ENCODE assay signal across 8 mouse cellular contexts in genomic region chrX:51681756-51682155, GRCm38 (mm10). TPM values are rescaled to one million over a fixed set of nuclear protein-coding genes. Genes with fewer than 3 reads are reported as not detected.
DNase-seq lines count a peak whose midpoint lies in the region; ATAC-seq and TF ChIP-seq lines count a peak whose summit lies in the region.

TSS of gene Hs6st2 (minus strand) at chrX:51681856.

- TF ChIP-seq POLR2A in testis, adult 2 months (IDR thresholded peaks at IDR 0.05; ENCODE audit: control insufficient read depth, low read depth, low read length) = no peak

- no peaks in the 10 kb centered on the region for H3K9me3 ChIP-seq in limb, embryonic 15.5 days

- DNase-seq in gastrocnemius, postnatal 4 days (ENCODE audit: low spot score in 2 of 2) = no peak
- DNase-seq in gastrocnemius, adult 8-10 months (ENCODE audit: low spot score in 2 of 2) = no peak
- no peak for DNase-seq in testis, postnatal 14 days (ENCODE audit: low spot score)
- no peak for DNase-seq in embryo, embryonic 10 days (ENCODE audit: low spot score)
- no peak for DNase-seq in urinary bladder, postnatal 36 days (ENCODE audit: low spot score in 2 of 2)

- peak within 1 kb of the TSS; percentile 56 for H3K9ac ChIP-seq in limb, embryonic 15.5 days

- H3K27ac ChIP-seq in testis, adult 2 months (ENCODE audit: control insufficient read depth, insufficient read depth, low read depth, low read length) = peak within 1 kb of the TSS; percentile 83
- peak within 1 kb of the TSS; percentile 75 for H3K27ac ChIP-seq in limb, embryonic 15.5 days

- H3K4me2 ChIP-seq in limb, embryonic 15.5 days = peak within 1 kb of the TSS; percentile 81

- 30% methylated on average over 5 of the region's 5 CpGs for WGBS in limb, embryonic 15.5 days

- H3K36me3 ChIP-seq in testis, adult 2 months (ENCODE audit: control insufficient read depth, insufficient read depth, low read length) = no peaks in the 10 kb centered on the region
- no peaks in the 10 kb centered on the region for H3K36me3 ChIP-seq in limb, embryonic 15.5 days

- ATAC-seq in limb, embryonic 15.5 days (ENCODE audit: insufficient number of reproducible peaks, low FRiP score, low TSS enrichment, low read depth) = no peak
- ATAC-seq in erythroid progenitor cell, adult 5-6 weeks (replicated peaks; ENCODE audit: low FRiP score, poor library complexity, severe bottlenecking) = no peak

- H3K4me3 ChIP-seq in testis, adult 2 months (ENCODE audit: control insufficient read depth, low read depth, low read length) = peak within 1 kb of the TSS; percentile 85
- peak within 1 kb of the TSS; percentile 52 for H3K4me3 ChIP-seq in limb, embryonic 15.5 days

- TF ChIP-seq CTCF in testis, adult 2 months (IDR thresholded peaks at IDR 0.05; ENCODE audit: control insufficient read depth, insufficient read depth, insufficient replicate concordance, low read depth, low read length) = no peak

- peaks cover 6% of the 10 kb centered on the region for H3K4me1 ChIP-seq in testis, adult 2 months (ENCODE audit: control insufficient read depth, insufficient read depth, low read length)
- H3K4me1 ChIP-seq in limb, embryonic 15.5 days = no peaks in the 10 kb centered on the region; the same call in 1 of the 2 replicates

- no peaks in the 10 kb centered on the region for H3K27me3 ChIP-seq in testis, adult 2 months (ENCODE audit: control insufficient read depth, insufficient read depth, low read length)
- peaks cover 25% of the 10 kb centered on the region for H3K27me3 ChIP-seq in limb, embryonic 15.5 days

RNA-seq across cellular contexts. Expression of gene Hs6st2, which starts in this region (rescaled TPM):
- 10 to 100 TPM; 49.7 to 56.9 TPM for total RNA-seq in gastrocnemius, postnatal 4 days (2021)
- total RNA-seq in gastrocnemius, adult 8-10 months (2022) = 1 to 10 TPM; 1.9 to 4.5 (median 2.5) TPM
- 0.96 and 1.2 TPM in 2 replicates for polyA plus RNA-seq in testis, adult 2 months (2012; rRNA removed)
- polyA plus RNA-seq in limb, embryonic 15.5 days (2015; fragmentation: Nextera tagmentation; extraction: Ambion mirVana) = 22.9 and 24.8 TPM in 2 replicates
- total RNA-seq in erythroid progenitor cell, adult 5-6 weeks (2015; ENCODE audit: low replicate concordance) = not detected in 2 replicates
- total RNA-seq in erythroid progenitor cell, adult 5-6 weeks (2017; ENCODE audit: low replicate concordance) = not detected in 2 replicates

Comparison
In these comparisons a context has a peak if more than half of its experiments do, and no peak if none do; other contexts are left out.
1. RNA of gene Hs6st2 (total RNA-seq): 49.7 to 56.9 TPM in gastrocnemius, postnatal 4 days; 1.9 to 4.5 TPM in gastrocnemius, adult 8-10 months and not detected in erythroid progenitor cell, adult 5-6 weeks; every median in the first group is over 4 times any median in the second.
2. RNA of gene Hs6st2 (polyA plus RNA-seq): 22.9 to 24.8 TPM in limb, embryonic 15.5 days; 0.96 to 1.2 TPM in testis, adult 2 months; every median in the first group is over 10 times any median in the second.